ENCODE assay signal across 19 mouse cellular contexts in genomic region chr12:8438638-8439037, GRCm38 (mm10).
DNase-seq lines count a peak whose midpoint lies in the region; ATAC-seq and TF ChIP-seq lines count a peak whose summit lies in the region.
"Had no signal": no experiment of that assay in that cellular context is flagged by ENCODE, and none has a peak within 500 bp of the region (broad histone marks: within the 10 kb centered on the region; RNA-seq: fewer than 3 reads in every experiment).

No protein-coding gene starts in this region.

- peaks cover 48% of the 10 kb centered on the region for H3K4me1 ChIP-seq in heart, embryonic 15.5 days (replicated peaks)
- H3K4me1 ChIP-seq in heart, adult 2 months (ENCODE audit: control insufficient read depth, insufficient read depth, low read length): peaks cover 39% of the 10 kb centered on the region

- no peak overlapping the region for H3K4me3 ChIP-seq in heart, embryonic 15.5 days
- no peak overlapping the region for H3K4me3 ChIP-seq in heart, adult 2 months
- H3K4me3 ChIP-seq in layer of hippocampus, adult 2 months: no peak overlapping the region
- H3K4me3 ChIP-seq: embryonic facial prominence, embryonic 15.5 days; erythroblast, embryonic 14.5 days; hindbrain, embryonic 12.5 days had no signal

- no peak overlapping the region for H3K27ac ChIP-seq in heart, embryonic 15.5 days
- no peak overlapping the region for H3K27ac ChIP-seq in heart, adult 2 months
- H3K27ac ChIP-seq in layer of hippocampus, adult 2 months: peak overlapping the region; percentile 44; the same call in 1 of the 2 replicates
- H3K27ac ChIP-seq: embryonic facial prominence, embryonic 15.5 days; hindbrain, embryonic 12.5 days had no signal

- H3K4me2 ChIP-seq in heart, embryonic 15.5 days: no peak overlapping the region
- H3K4me2 ChIP-seq: embryonic facial prominence, embryonic 15.5 days; heart, embryonic 11.5 days; hindbrain, embryonic 12.5 days had no signal

- ATAC-seq in heart, embryonic 15.5 days (replicated peaks; ENCODE audit: insufficient number of reproducible peaks, insufficient read depth, low FRiP score, low read depth): peak; percentile 33; the same call in 1 of the 2 replicates
- ATAC-seq: forebrain, embryonic 16.5 days; hindbrain, embryonic 16.5 days; inflammation-experienced regulatory T-cells, adult 6 months; intestine, postnatal 0 days had no signal

- 47% methylated on average over 4 of the region's 4 CpGs for WGBS in heart, embryonic 15.5 days
- WGBS in heart, adult 2 months: 57% methylated on average over 4 of the region's 4 CpGs

- no peaks in the 10 kb centered on the region for H3K36me3 ChIP-seq in heart, embryonic 15.5 days
- peaks cover 15% of the 10 kb centered on the region for H3K36me3 ChIP-seq in heart, adult 2 months (ENCODE audit: control insufficient read depth, insufficient read depth, low read length)
- H3K36me3 ChIP-seq: embryonic facial prominence, embryonic 15.5 days; hindbrain, embryonic 12.5 days had no signal

- intact Hi-C loops in heart, adult 2 months (cut with DNase I): no loop called here

- no peak for TF ChIP-seq CTCF in heart, adult 2 months (IDR thresholded peaks at IDR 0.05)
- no peak for TF ChIP-seq CTCF in layer of hippocampus, adult 2 months (conservative IDR thresholded peaks at IDR 0.05)

- no peak for TF ChIP-seq POLR2A in heart, adult 2 months (IDR thresholded peaks at IDR 0.05; ENCODE audit: insufficient read depth, low read depth, low read length)

- no peaks in the 10 kb centered on the region for H3K27me3 ChIP-seq in heart, embryonic 15.5 days
- no peaks in the 10 kb centered on the region for H3K27me3 ChIP-seq in heart, adult 2 months (ENCODE audit: control insufficient read depth, insufficient read depth, low read length)
- H3K27me3 ChIP-seq: embryonic facial prominence, embryonic 15.5 days; hindbrain, embryonic 12.5 days had no signal

- peak; percentile 69 for DNase-seq in cerebellum, postnatal 14 days
- no peak for DNase-seq in cerebellum, adult 9-11 months
- DNase-seq in heart, adult 2 months: no peak
- DNase-seq in layer of hippocampus, adult 2 months (ENCODE audit: low spot score in 2 of 2): no peak
- no peak for DNase-seq in layer of hippocampus, postnatal 10 days (ENCODE audit: low spot score in 2 of 2)
- DNase-seq: cerebellum, adult 11-12 months; cerebellum, adult 9-10 months; embryo, embryonic 11 days; gastrocnemius, postnatal 10 days; kidney, adult 8-10 months had no signal

- no peaks in the 10 kb centered on the region for H3K79me2 ChIP-seq in heart, adult 2 months (replicated peaks; ENCODE audit: control insufficient read depth, insufficient read depth, low read length)

- no peak overlapping the region for H3K9ac ChIP-seq in heart, embryonic 15.5 days
- H3K9ac ChIP-seq in heart, adult 2 months (ENCODE audit: low read depth, low read length): no peak overlapping the region
- H3K9ac ChIP-seq: embryonic facial prominence, embryonic 15.5 days; hindbrain, embryonic 12.5 days had no signal

- no peak for TF ChIP-seq EP300 in heart, adult 2 months (IDR thresholded peaks at IDR 0.05; ENCODE audit: insufficient read depth, low read depth, low read length)

- no peaks in the 10 kb centered on the region for H3K9me3 ChIP-seq in heart, embryonic 15.5 days (replicated peaks)
- H3K9me3 ChIP-seq: embryonic facial prominence, embryonic 15.5 days; hindbrain, embryonic 12.5 days had no signal

Comparison
In these comparisons a context has a peak if more than half of its experiments do, and no peak if none do; other contexts are left out.
1. DNase-seq: peak in cerebellum, postnatal 14 days (2 of 2); none in cerebellum, adult 9-11 months (single experiment), heart, adult 2 months (0 of 2), layer of hippocampus, adult 2 months (0 of 2) and layer of hippocampus, postnatal 10 days (0 of 2).